Mouse (Mus musculus) MEL (cell line): ENCODE results near the gene Itpr1.

Experiments
- CTCF ChIP-seq, 3 experiments: IDR thresholded peaks in 2 of 3; conservative IDR thresholded peaks in 1 of 3; 2 replicates each; pipeline ENCODE4 v1.5.1; 2011 to 2012; ENCODE audit warnings: low read length in 3 of 3, low read depth in 2 of 3, mild to moderate bottlenecking in 2 of 3, improper control_type of control experiment in 1 of 3, inconsistent platforms in 1 of 3, mixed read lengths in 1 of 3, moderate library complexity in 1 of 3; ENCODE audit not compliant: control insufficient read depth in 1 of 3, insufficient read depth in 1 of 3, poor library complexity in 1 of 3, severe bottlenecking in 1 of 3
- ETS1 ChIP-seq: IDR thresholded peaks from 2 replicates; pipeline ENCODE4 v1.6.1; 2012; ENCODE audit warnings: low read depth, mild to moderate bottlenecking, inconsistent platforms, low read length, improper control_type of control experiment, moderate library complexity
- GATA1 ChIP-seq: IDR thresholded peaks from 2 replicates; pipeline ENCODE4 v1.6.1; 2011; ENCODE audit warnings: low read depth, low read length, improper control_type of control experiment
- MAX ChIP-seq: IDR thresholded peaks from 2 replicates; pipeline ENCODE4 v1.6.1; 2011; ENCODE audit warnings: low read length, improper control_type of control experiment
- SIN3A ChIP-seq: IDR thresholded peaks from 2 replicates; pipeline ENCODE4 v1.6.1; 2012; ENCODE audit warnings: low read length, improper control_type of control experiment, inconsistent platforms
- TCF12 ChIP-seq: IDR thresholded peaks from 2 replicates; pipeline ENCODE4 v1.6.1; 2014; ENCODE audit warnings: low read depth, mild to moderate bottlenecking, inconsistent platforms, low read length, improper control_type of control experiment, moderate library complexity

- TF ChIP-seq CTCF (IDR thresholded peaks at IDR 0.05 in 2 of 3, conservative IDR thresholded peaks at IDR 0.05 in 1 of 3; ENCODE audit: control insufficient read depth in 1 of 3, insufficient read depth in 1 of 3, low read depth in 2 of 3, low read length in 3 of 3, poor library complexity in 1 of 3, severe bottlenecking in 1 of 3): no peak
- no peak for TF ChIP-seq SIN3A
- no peak for TF ChIP-seq GATA1
- no peak for TF ChIP-seq MAX
- no peak for TF ChIP-seq ETS1
- no peak for TF ChIP-seq TCF12
Measured at GRCm38 (mm10) chr6:108249918-108250225, 37.0 kb downstream of the Itpr1 start.
